Comparison of ENCODE assay signal across 30 mouse cellular contexts in the genomic region with DNA sequence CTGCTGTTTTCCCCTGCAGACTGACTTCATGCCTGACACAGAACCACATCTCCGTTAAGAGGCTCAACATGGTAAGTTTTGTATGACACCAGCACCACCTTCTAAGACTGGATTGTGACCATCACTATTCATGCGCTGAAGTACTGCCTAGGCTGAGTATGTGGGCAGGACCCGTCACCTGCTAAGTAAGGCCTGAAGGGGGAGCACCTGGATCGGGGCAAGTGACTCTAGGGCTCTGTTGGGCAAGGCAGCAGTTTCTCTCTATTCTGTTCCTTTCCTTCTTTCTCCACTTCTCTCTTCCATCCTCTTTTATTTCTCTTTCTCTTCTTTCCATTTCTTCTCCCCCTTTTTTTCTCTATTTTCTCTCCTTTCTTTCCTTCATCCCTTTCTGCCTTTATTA.
A peak's percentile ranks its signal among the peaks of the same experiment; 100 is the strongest.
DNase-seq lines count a peak whose midpoint lies in the region; ATAC-seq and TF ChIP-seq lines count a peak whose summit lies in the region.
"Had no signal": no experiment of that assay in that cellular context is flagged by ENCODE, and none has a peak within 500 bp of the region (broad histone marks: within the 10 kb centered on the region; RNA-seq: fewer than 3 reads in every experiment).

No protein-coding gene starts in this region.

- WGBS in forebrain, postnatal 0 days, result 94% methylated on average over 4 of the region's 4 CpGs
- 93% methylated on average over 4 of the region's 4 CpGs for WGBS in forebrain, embryonic 11.5 days
- 87% methylated on average over 4 of the region's 4 CpGs for WGBS in kidney, postnatal 0 days
- WGBS in kidney, embryonic 15.5 days, result 85% methylated on average over 4 of the region's 4 CpGs

- DNase-seq in forebrain, postnatal 0 days, result no peak
- no peak for DNase-seq in forebrain, embryonic 11.5 days (ENCODE audit: low spot score)
- DNase-seq in kidney, postnatal 0 days (ENCODE audit: low spot score), result no peak
- peak; percentile 3 for DNase-seq in A20 (ENCODE audit: low read depth, low spot score)
- peak; percentile 8 for DNase-seq in ZHBTc4 (ENCODE audit: low read depth, low spot score)
- no peak for DNase-seq in urinary bladder, postnatal 25 days (ENCODE audit: low spot score)
- DNase-seq: adrenal gland, postnatal 14 days; cerebellum, adult 11 months; cerebellum, adult 9-11 months; gastrocnemius, postnatal 25 days; heart, adult 11 months; heart, postnatal 4 days; kidney, adult 2 months; kidney, postnatal 10 days; left cerebral cortex, postnatal 4 days; lung, adult 2 months; right cerebral cortex, adult 18-20 months; spleen, adult 18-20 months; thymus, adult 18-20 months; thymus, postnatal 25 days had no signal

- no peak overlapping the region for H3K4me2 ChIP-seq in forebrain, postnatal 0 days (ENCODE audit: low read depth)
- H3K4me2 ChIP-seq in forebrain, embryonic 11.5 days (ENCODE audit: low read depth, low read length, severe bottlenecking), result no peak overlapping the region
- no peak overlapping the region for H3K4me2 ChIP-seq in kidney, postnatal 0 days (ENCODE audit: low read length)
- no peak overlapping the region for H3K4me2 ChIP-seq in kidney, embryonic 15.5 days
- H3K4me2 ChIP-seq: heart, embryonic 11.5 days; hindbrain, embryonic 14.5 days; midbrain, embryonic 15.5 days had no signal

- no peak overlapping the region for H3K9ac ChIP-seq in forebrain, postnatal 0 days
- H3K9ac ChIP-seq in forebrain, embryonic 11.5 days (ENCODE audit: low read length), result no peak overlapping the region
- no peak overlapping the region for H3K9ac ChIP-seq in kidney, postnatal 0 days (ENCODE audit: low read depth, low read length)
- H3K9ac ChIP-seq in kidney, embryonic 15.5 days, result no peak overlapping the region
- H3K9ac ChIP-seq: embryonic facial prominence, embryonic 13.5 days; hindbrain, embryonic 14.5 days; liver, embryonic 14.5 days; midbrain, embryonic 15.5 days had no signal

- TF ChIP-seq CTCF in forebrain, postnatal 0 days (IDR thresholded peaks at IDR 0.05; ENCODE audit: low read depth), result 0 out of 2 replicates have a peak, but pooled peaks have one; percentile 19
- peak; percentile 23; the same call in 1 of the 2 replicates for TF ChIP-seq CTCF in kidney, postnatal 0 days (IDR thresholded peaks at IDR 0.05; ENCODE audit: low read depth)

- no peak for ATAC-seq in forebrain, postnatal 0 days
- no peak for ATAC-seq in forebrain, embryonic 11.5 days (replicated peaks; ENCODE audit: low FRiP score)
- ATAC-seq in kidney, postnatal 0 days (replicated peaks; ENCODE audit: low FRiP score, low read depth), result no peak
- no peak for ATAC-seq in kidney, embryonic 15.5 days (replicated peaks; ENCODE audit: low FRiP score)
- ATAC-seq: CD4-positive, CD25-positive, alpha-beta regulatory T cell, adult 4 months; inflammation-experienced regulatory T-cells, adult 6 months; midbrain, embryonic 15.5 days had no signal

- H3K27ac ChIP-seq in forebrain, postnatal 0 days (ENCODE audit: low read depth, low read length), result no peak overlapping the region
- H3K27ac ChIP-seq in forebrain, embryonic 11.5 days (ENCODE audit: low read depth, low read length), result no peak overlapping the region
- no peak overlapping the region for H3K27ac ChIP-seq in kidney, postnatal 0 days
- H3K27ac ChIP-seq in kidney, embryonic 15.5 days, result no peak overlapping the region
- H3K27ac ChIP-seq: forebrain, embryonic 10.5 days; hindbrain, embryonic 14.5 days; liver, embryonic 14.5 days; midbrain, embryonic 10.5 days; midbrain, embryonic 15.5 days had no signal

- H3K4me1 ChIP-seq in forebrain, postnatal 0 days (ENCODE audit: insufficient read depth), result 0 out of 2 replicates have a peak, but pooled peaks cover 4% of the 10 kb centered on the region
- no peaks in the 10 kb centered on the region for H3K4me1 ChIP-seq in forebrain, embryonic 11.5 days (replicated peaks; ENCODE audit: control insufficient read depth, insufficient read depth, low read length)
- no peaks in the 10 kb centered on the region for H3K4me1 ChIP-seq in kidney, postnatal 0 days (replicated peaks; ENCODE audit: insufficient read depth, low read length)
- H3K4me1 ChIP-seq in kidney, embryonic 15.5 days, result peaks cover 5% of the 10 kb centered on the region; the same call in 1 of the 2 replicates
- H3K4me1 ChIP-seq: forebrain, embryonic 10.5 days; midbrain, embryonic 10.5 days; midbrain, embryonic 15.5 days had no signal

- no peaks in the 10 kb centered on the region for H3K27me3 ChIP-seq in forebrain, postnatal 0 days (ENCODE audit: insufficient read depth, low read length)
- H3K27me3 ChIP-seq in forebrain, embryonic 11.5 days (ENCODE audit: control insufficient read depth, insufficient read depth, low read length), result no peaks in the 10 kb centered on the region
- H3K27me3 ChIP-seq in kidney, postnatal 0 days (ENCODE audit: insufficient read depth, low read length), result no peaks in the 10 kb centered on the region
- H3K27me3 ChIP-seq in kidney, embryonic 15.5 days, result no peaks in the 10 kb centered on the region
- H3K27me3 ChIP-seq: embryonic facial prominence, embryonic 13.5 days; midbrain, embryonic 15.5 days had no signal

- no peak overlapping the region for H3K4me3 ChIP-seq in forebrain, postnatal 0 days (ENCODE audit: low read depth, low read length)
- no peak overlapping the region for H3K4me3 ChIP-seq in forebrain, embryonic 11.5 days (ENCODE audit: low read depth, low read length)
- no peak overlapping the region for H3K4me3 ChIP-seq in kidney, postnatal 0 days (replicated peaks; ENCODE audit: low read depth, low read length)
- H3K4me3 ChIP-seq in kidney, embryonic 15.5 days (replicated peaks), result no peak overlapping the region
- H3K4me3 ChIP-seq: embryonic facial prominence, embryonic 13.5 days; forebrain, embryonic 10.5 days; midbrain, embryonic 10.5 days; midbrain, embryonic 15.5 days had no signal

- no peaks in the 10 kb centered on the region for H3K9me3 ChIP-seq in forebrain, postnatal 0 days (ENCODE audit: low read length)
- no peaks in the 10 kb centered on the region for H3K9me3 ChIP-seq in forebrain, embryonic 11.5 days (ENCODE audit: control insufficient read depth, low read length)
- no peaks in the 10 kb centered on the region for H3K9me3 ChIP-seq in kidney, postnatal 0 days (replicated peaks; ENCODE audit: low read length)
- H3K9me3 ChIP-seq in kidney, embryonic 15.5 days (replicated peaks), result no peaks in the 10 kb centered on the region
- H3K9me3 ChIP-seq: embryonic facial prominence, embryonic 13.5 days; forebrain, embryonic 10.5 days; midbrain, embryonic 10.5 days; midbrain, embryonic 15.5 days had no signal

- H3K36me3 ChIP-seq in forebrain, postnatal 0 days (ENCODE audit: insufficient read depth), result no peaks in the 10 kb centered on the region
- no peaks in the 10 kb centered on the region for H3K36me3 ChIP-seq in forebrain, embryonic 11.5 days (ENCODE audit: control insufficient read depth, insufficient read depth, low read length)
- no peaks in the 10 kb centered on the region for H3K36me3 ChIP-seq in kidney, postnatal 0 days (ENCODE audit: insufficient read depth, low read length)
- H3K36me3 ChIP-seq in kidney, embryonic 15.5 days, result no peaks in the 10 kb centered on the region
- H3K36me3 ChIP-seq: embryonic facial prominence, embryonic 13.5 days; forebrain, embryonic 10.5 days; midbrain, embryonic 10.5 days; midbrain, embryonic 15.5 days had no signal

Comparison
In these comparisons a context has a peak if more than half of its experiments do, and no peak if none do; other contexts are left out.
1. DNase-seq: peak in A20 (single experiment) and ZHBTc4 (single experiment); none in forebrain, postnatal 0 days (single experiment), forebrain, embryonic 11.5 days (single experiment), kidney, postnatal 0 days (single experiment) and urinary bladder, postnatal 25 days (single experiment).